Mouse (Mus musculus) midbrain, embryonic 15.5 days (tissue): ENCODE measurements around the gene Gimap7. TPM values are rescaled to one million over a fixed set of nuclear protein-coding genes. Genes with fewer than 3 reads are reported as not detected.

Source experiments
- ATAC-seq: fragments of 200-750 bp; cut with Nextera tagmentation; replicated peaks from 2 replicates; pipeline ENCODE4 v1.8.0; 2017; ENCODE audit warnings: moderate TSS enrichment
- H3K27ac ChIP-seq: fragments of 300-500 bp; sonication (generic); 2 replicates; pipeline ENCODE4 v1.5.1; 2015; ENCODE audit warnings: mild to moderate bottlenecking, inconsistent platforms
- H3K27me3 ChIP-seq: fragments of 300-500 bp; sonication (generic); replicated peaks from 2 replicates; pipeline ENCODE4 v1.6.1; 2015; ENCODE audit warnings: inconsistent platforms
- H3K36me3 ChIP-seq: fragments of 300-500 bp; sonication (generic); replicated peaks from 2 replicates; pipeline ENCODE4 v1.6.1; 2015; ENCODE audit warnings: inconsistent platforms
- H3K4me1 ChIP-seq: fragments of 300-500 bp; sonication (generic); 2 replicates; pipeline ENCODE4 v1.6.1; 2015; ENCODE audit warnings: inconsistent platforms
- H3K4me2 ChIP-seq: fragments of 300-500 bp; sonication (generic); 2 replicates; pipeline ENCODE4 v1.6.1; 2015; ENCODE audit warnings: inconsistent platforms, mild to moderate bottlenecking, moderate library complexity
- H3K4me3 ChIP-seq: fragments of 300-500 bp; sonication (generic); 2 replicates; pipeline ENCODE4 v1.5.1; 2015; ENCODE audit warnings: mild to moderate bottlenecking, inconsistent platforms
- H3K9ac ChIP-seq: fragments of 300-500 bp; sonication (generic); 2 replicates; pipeline ENCODE4 v1.6.1; 2015; ENCODE audit warnings: mild to moderate bottlenecking, inconsistent platforms
- H3K9me3 ChIP-seq: fragments of 300-500 bp; sonication (generic); 2 replicates; pipeline ENCODE4 v1.6.1; 2016; ENCODE audit warnings: inconsistent platforms
- WGBS: fragments of 180-500 bp; shearing (Covaris S2); methylation state at CpG from one replicate; pipeline ENCODE4 v1.1.7; 2015; ENCODE audit warnings: mixed read lengths; 5-methylcytosine and 5-hydroxymethylcytosine counted together
- polyA plus RNA-seq: library from polyadenylated mRNA; unstranded; fragments of >200 nt; fragmentation: Nextera tagmentation; extraction: Ambion mirVana; gene quantifications from 2 replicates; pipeline ENCODE4 v1.2.1, GENCODE M21; 2015

The Gimap7 gene
- polyA plus RNA-seq, 1 experiment from 2014 or later = not detected

DNA sequence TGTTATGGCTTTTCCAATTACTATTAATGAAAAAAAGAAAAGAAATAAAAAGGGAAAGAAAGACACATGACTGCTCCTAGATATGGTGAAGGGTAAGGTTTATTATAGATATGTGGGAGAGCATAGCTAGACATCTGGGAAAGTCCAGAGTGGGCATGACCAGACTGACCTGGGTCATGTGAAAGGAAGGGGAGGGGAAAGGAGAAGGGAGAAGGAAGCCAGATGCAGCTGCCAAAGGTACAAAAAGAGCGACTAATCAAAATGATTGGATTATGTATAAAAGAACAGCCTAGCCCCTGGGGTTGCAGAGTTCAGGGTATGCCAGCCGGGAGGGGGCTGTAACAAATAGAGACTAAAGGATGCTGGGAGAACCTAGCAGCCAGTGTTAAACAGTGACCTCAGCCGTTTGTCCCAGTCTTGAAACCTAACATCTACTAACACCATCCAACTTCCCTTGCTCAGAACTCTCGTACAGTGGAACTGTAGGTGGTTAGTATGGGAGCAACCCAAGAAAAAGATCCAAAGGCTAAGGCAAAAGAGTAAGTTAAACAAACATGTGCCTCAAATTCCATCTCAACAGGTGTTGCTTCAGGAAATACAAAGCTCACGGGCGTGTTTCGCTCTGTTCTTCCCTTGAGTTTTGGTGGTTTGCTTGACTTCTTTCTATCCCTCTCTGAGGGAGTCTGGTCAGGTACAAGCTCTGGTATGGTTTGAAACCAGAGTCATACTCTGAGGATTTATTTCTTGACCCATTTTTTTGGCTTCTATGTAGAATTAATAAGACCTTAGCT, 20.2 kb upstream of the Gimap7 start:
- Histone ChIP-seq H3K36me3 (no peaks in the 10 kb centered on the region), H3K27me3 (no peaks in the 10 kb centered on the region), H3K4me1 (no peaks in the 10 kb centered on the region), H3K9ac (no peak overlapping the region), H3K4me2 (no peak overlapping the region), H3K9me3 (no peaks in the 10 kb centered on the region), H3K27ac (no peak overlapping the region), H3K4me3 (no peak overlapping the region)
- 73% methylated on average over 7 of the region's 7 CpGs for WGBS
- ATAC-seq = no peak

GRCm38 (mm10) chr6:48698888-48699287, 19.5 kb upstream of the Gimap7 start:
- Histone ChIP-seq H3K27me3 (no peaks in the 10 kb centered on the region), H3K27ac (no peak overlapping the region), H3K4me3 (no peak overlapping the region), H3K36me3 (no peaks in the 10 kb centered on the region), H3K4me1 (no peaks in the 10 kb centered on the region), H3K9me3 (no peaks in the 10 kb centered on the region), H3K4me2 (no peak overlapping the region), H3K9ac (no peak overlapping the region)
- no peak for ATAC-seq
- WGBS = 83% methylated on average over 3 of the region's 3 CpGs

- Histone ChIP-seq H3K4me3 (no peak overlapping the region), H3K27me3 (no peaks in the 10 kb centered on the region), H3K4me2 (no peak overlapping the region), H3K9me3 (no peaks in the 10 kb centered on the region), H3K9ac (no peak overlapping the region), H3K4me1 (no peaks in the 10 kb centered on the region), H3K36me3 (no peaks in the 10 kb centered on the region), H3K27ac (no peak overlapping the region)
- WGBS = 62% methylated on average over 5 of the region's 5 CpGs
- no peak for ATAC-seq
Measured at GRCm38 (mm10) chr6:48700251-48701075, 18.0 kb upstream of the Gimap7 start.

- ATAC-seq = no peak
- Histone ChIP-seq H3K4me3 (no peak overlapping the region), H3K9me3 (no peaks in the 10 kb centered on the region), H3K9ac (no peak overlapping the region), H3K36me3 (no peaks in the 10 kb centered on the region), H3K27ac (no peak overlapping the region), H3K27me3 (no peaks in the 10 kb centered on the region), H3K4me2 (no peak overlapping the region), H3K4me1 (no peaks in the 10 kb centered on the region)
- 92% methylated on average over 7 of the region's 7 CpGs for WGBS
Measured at GRCm38 (mm10) chr6:48702146-48702545, 16.3 kb upstream of the Gimap7 start.

DNA sequence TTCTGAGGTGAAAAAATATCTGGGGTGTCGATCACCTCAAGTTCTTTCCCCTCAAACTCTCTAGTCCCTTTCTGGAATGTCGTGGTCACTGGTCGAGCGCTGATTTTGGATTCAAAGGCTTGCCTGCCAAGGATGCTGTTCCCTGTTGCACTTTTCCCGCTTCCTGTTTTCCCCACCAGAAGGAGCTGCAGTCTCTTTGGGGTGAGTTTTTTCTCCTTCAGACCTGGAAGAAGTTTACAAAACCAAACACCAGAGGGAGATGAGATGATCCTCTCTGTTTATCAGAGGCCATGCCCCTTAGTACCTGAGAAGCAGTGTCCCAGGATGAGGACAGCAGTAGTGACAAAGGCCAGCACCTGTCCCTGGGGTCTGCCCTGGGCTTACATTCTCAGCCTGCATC, 15.8 kb upstream of the Gimap7 start:
- Histone ChIP-seq H3K4me3 (no peak overlapping the region), H3K4me2 (no peak overlapping the region), H3K9ac (no peak overlapping the region), H3K27me3 (no peaks in the 10 kb centered on the region), H3K9me3 (no peaks in the 10 kb centered on the region), H3K36me3 (no peaks in the 10 kb centered on the region), H3K4me1 (no peaks in the 10 kb centered on the region), H3K27ac (no peak overlapping the region)
- WGBS = 74% methylated on average over 5 of the region's 5 CpGs
- no peak for ATAC-seq

GRCm38 (mm10) chr6:48704146-48704545, 14.3 kb upstream of the Gimap7 start:
- H3K27me3 ChIP-seq = no peaks in the 10 kb centered on the region
- H3K4me3 ChIP-seq = no peak overlapping the region
- no peak overlapping the region for H3K4me2 ChIP-seq
- H3K4me1 ChIP-seq = no peaks in the 10 kb centered on the region
- no peaks in the 10 kb centered on the region for H3K36me3 ChIP-seq
- H3K27ac ChIP-seq = no peak overlapping the region
- ATAC-seq = no peak
- H3K9ac ChIP-seq = no peak overlapping the region
- H3K9me3 ChIP-seq = no peaks in the 10 kb centered on the region

GRCm38 (mm10) chr6:48706130-48706529, 12.3 kb upstream of the Gimap7 start:
- Histone ChIP-seq H3K4me2 (no peak overlapping the region), H3K9me3 (no peaks in the 10 kb centered on the region), H3K9ac (no peak overlapping the region), H3K27me3 (no peaks in the 10 kb centered on the region), H3K27ac (no peak overlapping the region), H3K4me1 (no peaks in the 10 kb centered on the region), H3K36me3 (no peaks in the 10 kb centered on the region), H3K4me3 (no peak overlapping the region)
- 43% methylated on average over 3 of the region's 3 CpGs for WGBS
- no peak for ATAC-seq

GRCm38 (mm10) chr6:48720326-48720725, 1.9 kb downstream of the Gimap7 start:
- no peak overlapping the region for H3K27ac ChIP-seq
- H3K4me3 ChIP-seq = no peak overlapping the region
- no peak for ATAC-seq
- H3K4me2 ChIP-seq = no peak overlapping the region
- 0 out of 2 replicates have a peak, but pooled peaks cover under 1% of the 10 kb centered on the region for H3K4me1 ChIP-seq
- H3K9me3 ChIP-seq = no peaks in the 10 kb centered on the region
- whole genome bisulfite sequencing = 87% methylated on average over 4 of the region's 4 CpGs
- no peaks in the 10 kb centered on the region for H3K36me3 ChIP-seq
- H3K9ac ChIP-seq = no peak overlapping the region
- H3K27me3 ChIP-seq = no peaks in the 10 kb centered on the region

GRCm38 (mm10) chr6:48723468-48723867, 5.0 kb downstream of the Gimap7 start:
- ATAC-seq = no peak
- H3K4me2 ChIP-seq = no peak overlapping the region

GRCm38 (mm10) chr6:48725476-48725875, 7.1 kb downstream of the Gimap7 start:
- Histone ChIP-seq H3K4me2 (no peak overlapping the region), H3K27me3 (no peaks in the 10 kb centered on the region), H3K4me1 (0 out of 2 replicates have a peak, but pooled peaks cover 3% of the 10 kb centered on the region), H3K4me3 (no peak overlapping the region), H3K9ac (no peak overlapping the region), H3K27ac (no peak overlapping the region), H3K36me3 (no peaks in the 10 kb centered on the region), H3K9me3 (no peaks in the 10 kb centered on the region)
- ATAC-seq = no peak; the same call in 1 of the 2 replicates
- 5% methylated on average over 1 of the region's 1 CpGs for WGBS

More at GRCm38 (mm10) chr6:48723468-48723867, 5.0 kb downstream of the Gimap7 start:
- Histone ChIP-seq H3K27me3 (no peaks in the 10 kb centered on the region), H3K4me1 (0 out of 2 replicates have a peak, but pooled peaks cover 3% of the 10 kb centered on the region), H3K27ac (no peak overlapping the region), H3K4me3 (no peak overlapping the region), H3K9me3 (no peaks in the 10 kb centered on the region), H3K36me3 (no peaks in the 10 kb centered on the region), H3K9ac (no peak overlapping the region)
- WGBS = 91% methylated on average over 8 of the region's 8 CpGs

DNA sequence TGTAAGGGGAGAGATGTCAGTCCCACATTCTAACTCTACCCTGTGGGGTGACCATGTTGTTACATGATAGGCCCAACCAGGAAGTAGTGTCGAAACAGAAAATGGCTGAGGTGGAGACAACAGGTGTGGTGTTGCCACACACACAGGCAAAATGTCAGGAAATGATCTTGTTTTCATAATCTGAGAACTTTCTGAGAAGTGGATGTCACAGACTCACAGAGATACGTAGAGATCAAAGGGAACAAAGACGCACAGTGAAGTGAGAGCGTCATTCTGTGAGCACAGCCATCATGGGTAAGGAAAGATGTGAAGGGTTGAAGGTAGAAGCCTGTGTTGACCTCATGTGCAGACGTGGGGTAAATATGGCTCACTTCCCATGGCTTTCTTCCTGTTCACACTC, 9.3 kb downstream of the Gimap7 start:
- H3K9me3 ChIP-seq = no peaks in the 10 kb centered on the region
- H3K4me1 ChIP-seq = 0 out of 2 replicates have a peak, but pooled peaks cover 3% of the 10 kb centered on the region
- no peak overlapping the region for H3K4me3 ChIP-seq
- no peak overlapping the region for H3K9ac ChIP-seq
- H3K27me3 ChIP-seq = no peaks in the 10 kb centered on the region
- no peaks in the 10 kb centered on the region for H3K36me3 ChIP-seq
- no peak for ATAC-seq
- no peak overlapping the region for H3K27ac ChIP-seq
- no peak overlapping the region for H3K4me2 ChIP-seq
- WGBS = 94% methylated on average over 5 of the region's 5 CpGs

GRCm38 (mm10) chr6:48732864-48733304, 14.5 kb downstream of the Gimap7 start:
- Histone ChIP-seq H3K9me3 (no peaks in the 10 kb centered on the region), H3K9ac (no peak overlapping the region), H3K4me1 (no peaks in the 10 kb centered on the region), H3K36me3 (no peaks in the 10 kb centered on the region), H3K27ac (no peak overlapping the region), H3K4me2 (no peak overlapping the region), H3K4me3 (no peak overlapping the region), H3K27me3 (no peaks in the 10 kb centered on the region)
- ATAC-seq = no peak
- WGBS = 62% methylated on average over 8 of the region's 8 CpGs
